Mouse (Mus musculus) hindbrain, embryonic 13.5 days (tissue): ENCODE results near the gene Nucb2. TPM values are rescaled to one million over a fixed set of nuclear protein-coding genes. Genes with fewer than 3 reads are reported as not detected.

Source experiments
- ATAC-seq: fragments of 200-750 bp; cut with Nextera tagmentation; 2 replicates; pipeline ENCODE4 v1.8.0; 2017; ENCODE audit warnings: moderate TSS enrichment; ENCODE audit not compliant: low FRiP score
- H3K27ac ChIP-seq: fragments of 300-500 bp; sonication (generic); 2 replicates; pipeline ENCODE4 v1.5.1; 2015; ENCODE audit warnings: inconsistent platforms, mild to moderate bottlenecking, moderate library complexity
- H3K27me3 ChIP-seq: fragments of 300-500 bp; sonication (generic); 2 replicates; pipeline ENCODE4 v1.6.1; 2015; ENCODE audit warnings: mild to moderate bottlenecking, inconsistent platforms
- H3K36me3 ChIP-seq: fragments of 300-500 bp; sonication (generic); 2 replicates; pipeline ENCODE4 v1.6.1; 2015; ENCODE audit warnings: mild to moderate bottlenecking, inconsistent platforms
- H3K4me1 ChIP-seq: fragments of 300-500 bp; sonication (generic); replicated peaks from 2 replicates; pipeline ENCODE4 v1.6.1; 2015; ENCODE audit warnings: inconsistent platforms
- H3K4me2 ChIP-seq: fragments of 300-500 bp; sonication (generic); 2 replicates; pipeline ENCODE4 v1.6.1; 2015; ENCODE audit warnings: inconsistent platforms, mild to moderate bottlenecking, moderate library complexity
- H3K4me3 ChIP-seq: fragments of 300-500 bp; sonication (generic); 2 replicates; pipeline ENCODE4 v1.5.1; 2015; ENCODE audit warnings: mild to moderate bottlenecking, inconsistent platforms
- H3K9ac ChIP-seq: fragments of 300-500 bp; sonication (generic); 2 replicates; pipeline ENCODE4 v1.6.1; 2015; ENCODE audit warnings: mild to moderate bottlenecking, inconsistent platforms
- H3K9me3 ChIP-seq: fragments of 300-500 bp; sonication (generic); 2 replicates; pipeline ENCODE4 v1.6.1; 2016; ENCODE audit warnings: inconsistent platforms
- WGBS: fragments of 180-500 bp; shearing (Covaris S2); methylation state at CpG from one replicate; pipeline ENCODE4 v1.1.7; 2015; 5-methylcytosine and 5-hydroxymethylcytosine counted together
- polyA plus RNA-seq: library from polyadenylated mRNA; unstranded; fragments of >200 nt; fragmentation: Nextera tagmentation; extraction: Ambion mirVana; gene quantifications from 2 replicates; pipeline ENCODE4 v1.2.1, GENCODE M21; 2015

Nucb2 gene
- polyA plus RNA-seq, 1 experiment from 2014 or later, result 22.0 TPM

DNA sequence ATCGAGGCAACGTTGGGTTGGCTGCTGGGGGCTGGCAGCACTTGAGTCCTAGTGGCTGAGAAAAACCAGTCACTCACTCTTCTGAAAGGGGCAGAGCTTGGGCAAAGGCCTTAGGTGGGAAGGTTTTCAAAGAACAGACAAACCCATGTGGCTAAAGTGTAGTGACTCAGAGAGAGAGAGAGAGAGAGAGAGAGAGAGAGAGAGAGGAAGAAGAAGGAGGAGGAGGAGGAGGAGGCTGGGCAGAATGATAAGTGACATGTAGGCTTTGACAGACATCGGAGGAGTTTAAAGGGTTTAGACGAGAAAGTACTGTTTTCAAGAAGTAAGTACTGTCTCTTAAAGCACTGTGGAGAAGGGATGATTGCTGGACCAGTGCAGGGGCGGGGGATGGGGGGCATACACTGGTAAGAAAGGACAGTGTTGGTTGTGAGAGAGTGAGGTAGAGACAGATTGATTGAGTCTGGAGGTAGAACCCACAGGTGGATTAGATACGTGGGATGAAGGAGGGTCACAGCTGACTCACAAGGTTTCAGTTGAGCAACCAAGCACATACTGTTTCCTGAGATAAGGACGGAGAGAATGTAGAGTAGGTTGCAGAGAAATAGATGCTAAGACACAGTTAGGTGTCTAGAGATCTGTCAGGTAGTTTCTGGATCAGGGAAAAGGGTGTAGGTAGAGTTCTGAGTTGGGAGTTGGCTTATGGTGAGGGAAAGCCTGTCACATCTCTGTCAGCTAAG is 10.7 kb upstream of the Nucb2 start:
- no peaks in the 10 kb centered on the region for H3K4me1 ChIP-seq
- H3K27ac ChIP-seq, result no peak overlapping the region
- ATAC-seq, result no peak
- no peaks in the 10 kb centered on the region for H3K9me3 ChIP-seq
- WGBS, result 86% methylated on average over 7 of the region's 7 CpGs
- no peak overlapping the region for H3K9ac ChIP-seq
- H3K36me3 ChIP-seq, result no peaks in the 10 kb centered on the region
- no peaks in the 10 kb centered on the region for H3K27me3 ChIP-seq
- H3K4me2 ChIP-seq, result no peak overlapping the region
- H3K4me3 ChIP-seq, result no peak overlapping the region

GRCm38 (mm10) chr7:116494618-116495017 is 9.6 kb upstream of the Nucb2 start:
- Histone ChIP-seq H3K9me3 (no peaks in the 10 kb centered on the region), H3K4me3 (no peak overlapping the region), H3K36me3 (no peaks in the 10 kb centered on the region), H3K9ac (no peak overlapping the region), H3K4me2 (no peak overlapping the region), H3K4me1 (no peaks in the 10 kb centered on the region), H3K27ac (no peak overlapping the region), H3K27me3 (no peaks in the 10 kb centered on the region)
- WGBS, result 85% methylated on average over 5 of the region's 5 CpGs
- no peak for ATAC-seq

- ATAC-seq, result no peak
- WGBS, result 94% methylated on average over 4 of the region's 4 CpGs
Observed at GRCm38 (mm10) chr7:116496760-116497159, 7.4 kb upstream of the Nucb2 start.

GRCm38 (mm10) chr7:116504818-116505170 is 625 bp downstream of the Nucb2 start:
- Histone ChIP-seq H3K4me3 (peak overlapping the region; percentile 76), H3K36me3 (0 out of 2 replicates have a peak, but pooled peaks cover 5% of the 10 kb centered on the region), H3K4me2 (peak overlapping the region; percentile 74), H3K4me1 (peaks cover 21% of the 10 kb centered on the region), H3K9ac (peak overlapping the region; percentile 89), H3K27ac (peak overlapping the region; percentile 91), H3K9me3 (no peaks in the 10 kb centered on the region), H3K27me3 (no peaks in the 10 kb centered on the region)
- 7% methylated on average over 6 of the region's 6 CpGs for WGBS
- no peak for ATAC-seq

More at GRCm38 (mm10) chr7:116496760-116497159, 7.4 kb upstream of the Nucb2 start:
- H3K9me3 ChIP-seq, result no peaks in the 10 kb centered on the region
- H3K27ac ChIP-seq, result no peak overlapping the region
- H3K9ac ChIP-seq, result no peak overlapping the region
- H3K27me3 ChIP-seq, result no peaks in the 10 kb centered on the region
- H3K4me2 ChIP-seq, result no peak overlapping the region
- no peaks in the 10 kb centered on the region for H3K36me3 ChIP-seq
- H3K4me3 ChIP-seq, result no peak overlapping the region
- no peaks in the 10 kb centered on the region for H3K4me1 ChIP-seq

- no peak overlapping the region for H3K4me3 ChIP-seq
- ATAC-seq, result no peak
- 84% methylated on average over 5 of the region's 5 CpGs for WGBS
- no peak overlapping the region for H3K4me2 ChIP-seq
- no peaks in the 10 kb centered on the region for H3K27me3 ChIP-seq
- no peak overlapping the region for H3K9ac ChIP-seq
- no peaks in the 10 kb centered on the region for H3K9me3 ChIP-seq
- H3K27ac ChIP-seq, result no peak overlapping the region
- peaks cover 22% of the 10 kb centered on the region; the same call in 1 of the 2 replicates for H3K36me3 ChIP-seq
- H3K4me1 ChIP-seq, result peaks cover 4% of the 10 kb centered on the region
Observed at GRCm38 (mm10) chr7:116514030-116514429, 9.9 kb downstream of the Nucb2 start.

- Histone ChIP-seq H3K9ac (no peak overlapping the region), H3K9me3 (no peaks in the 10 kb centered on the region), H3K27ac (no peak overlapping the region), H3K27me3 (no peaks in the 10 kb centered on the region), H3K4me2 (no peak overlapping the region), H3K36me3 (peaks cover 20% of the 10 kb centered on the region; the same call in 1 of the 2 replicates), H3K4me1 (peaks cover 4% of the 10 kb centered on the region), H3K4me3 (no peak overlapping the region)
- no peak for ATAC-seq
- 89% methylated on average over 9 of the region's 9 CpGs for WGBS
Observed at GRCm38 (mm10) chr7:116514546-116514945, 10.4 kb downstream of the Nucb2 start.

GRCm38 (mm10) chr7:116515059-116515458 is 10.9 kb downstream of the Nucb2 start:
- 94% methylated on average over 7 of the region's 7 CpGs for WGBS

GRCm38 (mm10) chr7:116515514-116516135 is 11.5 kb downstream of the Nucb2 start:
- Histone ChIP-seq H3K9me3 (no peaks in the 10 kb centered on the region), H3K4me1 (peaks cover 4% of the 10 kb centered on the region), H3K27me3 (no peaks in the 10 kb centered on the region), H3K36me3 (peaks cover 12% of the 10 kb centered on the region; the same call in 1 of the 2 replicates), H3K4me2 (no peak overlapping the region), H3K9ac (no peak overlapping the region), H3K4me3 (no peak overlapping the region), H3K27ac (0 out of 2 replicates have a peak overlapping the region, but pooled peaks have one; percentile 8)
- ATAC-seq, result no peak
- WGBS, result 84% methylated on average over 13 of the region's 13 CpGs

More at GRCm38 (mm10) chr7:116515059-116515458, 10.9 kb downstream of the Nucb2 start:
- Histone ChIP-seq H3K4me1 (peaks cover 4% of the 10 kb centered on the region), H3K4me3 (no peak overlapping the region), H3K9ac (no peak overlapping the region), H3K27me3 (no peaks in the 10 kb centered on the region), H3K4me2 (no peak overlapping the region), H3K36me3 (peaks cover 17% of the 10 kb centered on the region; the same call in 1 of the 2 replicates), H3K9me3 (no peaks in the 10 kb centered on the region), H3K27ac (no peak overlapping the region)
- no peak for ATAC-seq

- 26% methylated on average over 5 of the region's 5 CpGs for WGBS
- no peak overlapping the region for H3K4me3 ChIP-seq
- H3K36me3 ChIP-seq, result peaks cover 7% of the 10 kb centered on the region
- H3K4me2 ChIP-seq, result no peak overlapping the region
- H3K27me3 ChIP-seq, result no peaks in the 10 kb centered on the region
- peak overlapping the region; percentile 78 for H3K27ac ChIP-seq
- ATAC-seq, result peak; percentile 63; the same call in 1 of the 2 replicates
- H3K4me1 ChIP-seq, result peaks cover 4% of the 10 kb centered on the region
- H3K9me3 ChIP-seq, result no peaks in the 10 kb centered on the region
- H3K9ac ChIP-seq, result peak overlapping the region; percentile 49; the same call in 1 of the 2 replicates
Observed at GRCm38 (mm10) chr7:116517240-116517639, 13.1 kb downstream of the Nucb2 start.

DNA sequence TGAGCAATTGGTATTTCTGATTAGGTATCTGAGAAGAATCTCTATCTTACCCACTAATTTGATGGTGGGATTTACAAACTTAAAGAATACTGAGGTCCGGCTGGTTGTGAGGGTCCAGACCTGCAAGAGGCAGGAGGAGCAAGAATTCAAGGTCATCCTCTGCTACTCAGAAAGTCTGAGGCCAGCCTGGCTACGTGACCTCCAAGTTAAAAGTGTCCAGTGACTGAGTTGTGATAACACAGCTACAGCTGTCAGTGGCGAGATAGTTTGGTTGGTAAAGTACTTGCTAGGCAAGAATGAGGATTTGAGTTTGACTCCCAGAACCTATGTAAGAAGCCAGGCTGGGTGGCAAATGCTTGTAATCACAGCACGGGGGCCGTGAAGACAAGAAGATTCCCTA is 14.0 kb downstream of the Nucb2 start:
- WGBS, result 96% methylated on average over 5 of the region's 5 CpGs
- Histone ChIP-seq H3K9ac (no peak overlapping the region), H3K4me2 (no peak overlapping the region), H3K4me3 (no peak overlapping the region), H3K36me3 (peaks cover 16% of the 10 kb centered on the region), H3K4me1 (peaks cover 4% of the 10 kb centered on the region), H3K27me3 (no peaks in the 10 kb centered on the region), H3K27ac (peak overlapping the region; percentile 78; the same call in 1 of the 2 replicates), H3K9me3 (no peaks in the 10 kb centered on the region)
- ATAC-seq, result no peak

GRCm38 (mm10) chr7:116519805-116520204 is 15.6 kb downstream of the Nucb2 start:
- H3K4me2 ChIP-seq, result no peak overlapping the region
- no peaks in the 10 kb centered on the region for H3K9me3 ChIP-seq
- no peak overlapping the region for H3K4me3 ChIP-seq
- no peak overlapping the region for H3K27ac ChIP-seq
- H3K4me1 ChIP-seq, result peaks cover 4% of the 10 kb centered on the region
- WGBS, result 67% methylated on average over 3 of the region's 3 CpGs
- peaks cover 30% of the 10 kb centered on the region for H3K36me3 ChIP-seq
- ATAC-seq, result no peak
- H3K9ac ChIP-seq, result no peak overlapping the region
- no peaks in the 10 kb centered on the region for H3K27me3 ChIP-seq

DNA sequence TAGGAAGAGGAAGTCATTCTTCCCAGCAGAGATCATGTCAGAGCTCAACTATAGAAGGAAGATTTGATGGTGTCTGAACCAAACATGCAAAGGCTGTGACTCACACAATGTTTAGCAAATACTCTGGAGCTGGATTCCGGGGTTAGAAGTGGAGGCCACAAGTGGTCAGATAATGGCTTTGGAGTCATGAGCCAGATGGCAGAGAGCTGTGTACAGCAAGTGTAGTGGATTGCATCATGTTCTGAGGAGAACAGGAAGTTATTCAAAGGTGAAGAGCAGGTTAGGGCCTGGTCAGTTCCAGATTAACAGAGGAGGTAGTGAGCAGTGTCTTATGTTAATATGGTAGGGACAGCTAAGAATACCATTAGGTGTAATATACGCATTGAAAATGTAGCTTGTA is 20.4 kb downstream of the Nucb2 start:
- Histone ChIP-seq H3K27me3 (no peaks in the 10 kb centered on the region), H3K36me3 (peaks cover 63% of the 10 kb centered on the region), H3K4me1 (no peaks in the 10 kb centered on the region), H3K9me3 (no peaks in the 10 kb centered on the region), H3K9ac (no peak overlapping the region), H3K27ac (no peak overlapping the region), H3K4me2 (no peak overlapping the region), H3K4me3 (no peak overlapping the region)
- no peak for ATAC-seq
- WGBS, result 93% methylated on average over 2 of the region's 2 CpGs
